Mouse (Mus musculus): ENCODE data around the gene Rnf6. TPM values are rescaled to one million over a fixed set of nuclear protein-coding genes. Genes with fewer than 3 reads are reported as not detected.
A peak's percentile ranks its signal among the peaks of the same experiment; 100 is the strongest.

Rnf6 gene
- 26.3 and 27.6 TPM in 2 replicates for polyA plus RNA-seq (2012; rRNA removed)

DNA sequence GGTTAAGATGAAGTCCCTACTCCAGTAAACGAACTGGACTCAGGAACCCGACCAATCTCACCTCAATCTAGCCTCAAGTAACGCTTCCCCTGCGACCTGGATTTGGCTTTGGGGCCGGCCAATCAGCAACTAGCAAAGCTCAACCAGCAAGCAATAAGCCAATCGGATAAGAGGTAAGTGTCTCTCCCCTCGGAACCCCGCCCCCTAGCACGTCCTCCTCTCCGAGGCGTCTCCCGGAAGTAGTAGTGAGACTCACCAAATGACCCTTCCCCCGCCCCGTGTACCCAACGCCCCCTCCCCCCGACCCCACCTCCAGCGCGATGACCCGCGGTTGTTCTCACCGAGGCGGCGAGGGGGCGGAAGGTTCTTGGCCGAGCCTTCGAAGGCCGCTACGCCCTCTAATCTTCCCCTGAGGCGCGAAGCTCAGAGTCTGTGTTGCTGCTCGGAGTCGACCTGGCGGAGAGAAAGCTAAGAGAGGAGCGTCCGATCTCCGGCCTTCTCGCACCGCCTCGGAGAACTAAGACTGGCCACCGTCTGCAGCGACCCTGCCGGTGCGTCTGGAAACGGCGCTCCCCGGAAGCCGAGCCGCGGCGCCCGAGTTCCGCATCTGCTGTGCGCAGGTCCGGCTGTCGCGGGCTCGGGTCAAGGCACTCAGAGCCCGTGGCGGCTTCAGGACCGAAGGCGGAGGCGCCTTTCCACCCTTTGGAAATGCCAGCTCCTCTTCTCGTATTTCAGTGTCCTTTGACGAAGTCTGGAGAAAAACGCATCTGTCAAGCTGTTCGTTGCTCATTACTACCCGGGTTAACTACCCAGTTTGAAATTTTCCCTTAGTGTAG is at the start of gene Rnf6:
Gene Rnf6 (minus strand): TSS at position 677 of the 836 bp plus-strand sequence.
- TF ChIP-seq POLR2A (IDR thresholded peaks at IDR 0.05; ENCODE audit: control insufficient read depth, low read depth, low read length): peak; percentile 88
- TF ChIP-seq CTCF (IDR thresholded peaks at IDR 0.05; ENCODE audit: control insufficient read depth, insufficient read depth, insufficient replicate concordance, low read depth, low read length): no peak
- Histone ChIP-seq H3K4me1 (ENCODE audit: control insufficient read depth, insufficient read depth, low read length) (no peaks in the 10 kb centered on the region), H3K36me3 (ENCODE audit: control insufficient read depth, insufficient read depth, low read length) (no peaks in the 10 kb centered on the region), H3K4me3 (ENCODE audit: control insufficient read depth, low read depth, low read length) (peak within 1 kb of the TSS; percentile 94), H3K27me3 (ENCODE audit: control insufficient read depth, insufficient read depth, low read length) (no peaks in the 10 kb centered on the region), H3K27ac (ENCODE audit: control insufficient read depth, insufficient read depth, low read depth, low read length) (peak within 1 kb of the TSS; percentile 96)

DNA sequence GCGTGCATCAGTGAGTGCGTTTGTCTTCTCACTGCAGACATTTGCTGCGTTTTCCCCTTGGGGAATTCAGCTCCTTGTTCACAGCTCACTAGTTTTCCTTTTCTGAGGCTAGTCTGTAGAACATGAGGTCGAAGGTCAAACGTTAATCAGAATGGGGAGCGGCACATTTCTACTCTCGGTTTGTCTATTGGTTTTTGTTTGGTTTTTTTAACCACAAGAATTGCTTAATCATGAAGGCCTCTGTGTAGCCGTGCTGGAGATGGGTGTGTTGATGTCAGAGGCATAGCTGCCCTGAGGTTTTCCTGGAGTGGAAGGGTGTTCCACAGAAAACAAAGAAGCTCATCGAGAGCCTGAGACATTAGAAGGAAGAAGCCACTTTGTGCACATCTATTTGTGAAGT is 49.2 kb upstream of the Rnf6 start:
- Histone ChIP-seq H3K4me3 (ENCODE audit: control insufficient read depth, low read depth, low read length) (no peak overlapping the region), H3K4me1 (ENCODE audit: control insufficient read depth, insufficient read depth, low read length) (no peaks in the 10 kb centered on the region), H3K27me3 (ENCODE audit: control insufficient read depth, insufficient read depth, low read length) (no peaks in the 10 kb centered on the region), H3K36me3 (ENCODE audit: control insufficient read depth, insufficient read depth, low read length) (no peaks in the 10 kb centered on the region), H3K27ac (ENCODE audit: control insufficient read depth, insufficient read depth, low read depth, low read length) (no peak overlapping the region)
- TF ChIP-seq CTCF (IDR thresholded peaks at IDR 0.05; ENCODE audit: control insufficient read depth, insufficient read depth, insufficient replicate concordance, low read depth, low read length) (no peak), POLR2A (IDR thresholded peaks at IDR 0.05; ENCODE audit: control insufficient read depth, low read depth, low read length) (no peak)

DNA sequence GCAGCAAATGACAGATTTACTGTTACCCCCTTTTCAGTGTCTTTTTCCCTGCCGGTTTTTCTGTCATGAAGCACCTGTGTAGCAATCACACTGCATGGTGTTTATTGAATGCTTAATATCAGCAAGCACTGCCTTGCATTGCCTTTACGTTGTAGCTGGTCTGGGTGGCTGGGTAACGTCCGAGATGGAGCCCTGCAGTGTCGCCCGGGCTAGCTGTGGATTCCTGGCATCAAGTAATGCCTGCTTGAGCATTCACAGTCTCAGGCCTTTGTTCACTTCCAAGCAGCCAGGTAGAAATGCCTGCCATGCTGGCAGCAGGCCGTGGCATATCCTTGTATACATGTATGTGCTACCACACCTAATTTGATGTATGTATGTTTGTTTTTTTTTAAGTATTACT is 46.4 kb upstream of the Rnf6 start:
- no peak overlapping the region for H3K4me3 ChIP-seq (ENCODE audit: control insufficient read depth, low read depth, low read length)
- TF ChIP-seq CTCF (IDR thresholded peaks at IDR 0.05; ENCODE audit: control insufficient read depth, insufficient read depth, insufficient replicate concordance, low read depth, low read length) (no peak), POLR2A (IDR thresholded peaks at IDR 0.05; ENCODE audit: control insufficient read depth, low read depth, low read length) (no peak)
- no peak overlapping the region for H3K27ac ChIP-seq (ENCODE audit: control insufficient read depth, insufficient read depth, low read depth, low read length)
- no peaks in the 10 kb centered on the region for H3K36me3 ChIP-seq (ENCODE audit: control insufficient read depth, insufficient read depth, low read length)
- no peaks in the 10 kb centered on the region for H3K27me3 ChIP-seq (ENCODE audit: control insufficient read depth, insufficient read depth, low read length)
- H3K4me1 ChIP-seq (ENCODE audit: control insufficient read depth, insufficient read depth, low read length): no peaks in the 10 kb centered on the region

DNA sequence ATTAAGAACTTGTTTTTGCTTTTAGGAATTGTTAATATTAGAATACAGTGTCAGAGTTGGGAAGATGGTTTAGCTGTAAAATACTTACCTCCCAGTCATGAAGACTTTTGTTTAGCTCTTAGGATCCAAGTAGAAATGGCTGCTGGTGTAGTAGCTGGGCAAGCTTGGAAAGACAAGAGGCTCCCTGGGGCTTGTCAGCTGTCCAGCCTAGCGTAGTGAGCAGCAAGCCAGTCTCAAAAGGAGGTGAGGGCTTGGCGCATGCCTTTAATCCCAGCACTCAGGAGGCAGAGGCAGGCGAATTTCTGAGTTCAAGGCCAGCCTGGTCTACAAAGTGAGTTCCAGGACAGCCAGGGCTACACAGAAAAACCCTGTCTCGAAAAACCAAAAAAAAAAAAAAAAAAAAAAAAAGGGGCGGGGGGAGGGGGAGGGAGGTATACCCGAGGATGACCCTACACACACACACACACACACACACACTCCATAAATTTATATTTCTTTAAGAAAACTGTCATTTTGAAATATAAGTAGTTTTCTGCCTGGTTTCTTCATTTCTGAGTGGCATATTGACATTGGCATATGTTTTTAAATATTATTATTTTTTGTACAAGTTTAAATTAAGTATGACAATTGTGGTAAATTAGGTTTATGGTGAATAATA is 44.7 kb upstream of the Rnf6 start:
- TF ChIP-seq POLR2A (IDR thresholded peaks at IDR 0.05; ENCODE audit: control insufficient read depth, low read depth, low read length): no peak
- no peak for TF ChIP-seq CTCF (IDR thresholded peaks at IDR 0.05; ENCODE audit: control insufficient read depth, insufficient read depth, insufficient replicate concordance, low read depth, low read length)
- Histone ChIP-seq H3K36me3 (ENCODE audit: control insufficient read depth, insufficient read depth, low read length) (no peaks in the 10 kb centered on the region), H3K4me3 (ENCODE audit: control insufficient read depth, low read depth, low read length) (no peak overlapping the region), H3K4me1 (ENCODE audit: control insufficient read depth, insufficient read depth, low read length) (no peaks in the 10 kb centered on the region), H3K27me3 (ENCODE audit: control insufficient read depth, insufficient read depth, low read length) (no peaks in the 10 kb centered on the region), H3K27ac (ENCODE audit: control insufficient read depth, insufficient read depth, low read depth, low read length) (no peak overlapping the region)

DNA sequence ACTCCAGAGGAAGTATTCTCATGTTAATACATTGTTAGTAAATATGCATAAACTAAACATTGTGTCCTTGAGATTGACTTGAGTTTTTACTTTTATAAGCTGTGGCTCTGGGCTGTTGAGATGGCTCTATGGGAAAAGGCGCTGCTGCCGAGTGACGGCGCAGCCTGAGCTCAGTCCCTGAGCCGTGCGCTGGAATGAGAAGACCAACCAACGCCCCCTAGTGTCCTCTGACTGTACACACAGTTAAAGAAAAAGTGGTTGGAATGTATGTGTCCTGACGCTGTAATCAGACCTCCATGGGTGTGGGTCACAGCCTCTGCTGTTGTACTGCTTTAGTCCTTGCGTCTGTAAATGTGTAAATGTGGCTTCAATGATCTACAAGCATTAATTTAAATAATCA is 38.6 kb upstream of the Rnf6 start:
- Histone ChIP-seq H3K36me3 (ENCODE audit: control insufficient read depth, insufficient read depth, low read length) (no peaks in the 10 kb centered on the region), H3K27me3 (ENCODE audit: control insufficient read depth, insufficient read depth, low read length) (no peaks in the 10 kb centered on the region), H3K4me1 (ENCODE audit: control insufficient read depth, insufficient read depth, low read length) (no peaks in the 10 kb centered on the region), H3K4me3 (ENCODE audit: control insufficient read depth, low read depth, low read length) (no peak overlapping the region), H3K27ac (ENCODE audit: control insufficient read depth, insufficient read depth, low read depth, low read length) (no peak overlapping the region)
- no peak for TF ChIP-seq POLR2A (IDR thresholded peaks at IDR 0.05; ENCODE audit: control insufficient read depth, low read depth, low read length)
- peak; percentile 66; the same call in 1 of the 2 replicates for TF ChIP-seq CTCF (IDR thresholded peaks at IDR 0.05; ENCODE audit: control insufficient read depth, insufficient read depth, insufficient replicate concordance, low read depth, low read length)

DNA sequence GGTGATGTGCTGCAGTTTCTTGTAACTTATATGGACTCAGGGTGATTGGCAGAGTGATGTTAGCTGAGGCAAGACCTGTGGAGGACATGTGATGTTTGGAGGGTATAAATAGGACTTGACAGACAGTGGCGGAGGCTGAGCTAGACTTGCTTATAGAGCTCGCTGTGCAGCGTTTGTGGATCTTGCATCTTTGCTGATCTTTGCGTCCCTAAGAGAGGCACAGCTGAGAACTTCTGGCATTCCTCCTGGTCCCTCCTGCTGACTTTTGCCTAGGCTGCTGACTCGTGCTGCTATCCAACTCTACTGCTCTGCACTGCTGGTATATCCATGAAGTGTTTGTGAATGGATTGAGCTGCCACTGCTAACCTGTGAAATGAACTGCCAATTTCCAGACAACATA is 32.3 kb upstream of the Rnf6 start:
- Histone ChIP-seq H3K36me3 (ENCODE audit: control insufficient read depth, insufficient read depth, low read length) (no peaks in the 10 kb centered on the region), H3K4me1 (ENCODE audit: control insufficient read depth, insufficient read depth, low read length) (no peaks in the 10 kb centered on the region), H3K27me3 (ENCODE audit: control insufficient read depth, insufficient read depth, low read length) (no peaks in the 10 kb centered on the region), H3K4me3 (ENCODE audit: control insufficient read depth, low read depth, low read length) (no peak overlapping the region), H3K27ac (ENCODE audit: control insufficient read depth, insufficient read depth, low read depth, low read length) (no peak overlapping the region)
- TF ChIP-seq POLR2A (IDR thresholded peaks at IDR 0.05; ENCODE audit: control insufficient read depth, low read depth, low read length) (no peak), CTCF (IDR thresholded peaks at IDR 0.05; ENCODE audit: control insufficient read depth, insufficient read depth, insufficient replicate concordance, low read depth, low read length) (no peak)

DNA sequence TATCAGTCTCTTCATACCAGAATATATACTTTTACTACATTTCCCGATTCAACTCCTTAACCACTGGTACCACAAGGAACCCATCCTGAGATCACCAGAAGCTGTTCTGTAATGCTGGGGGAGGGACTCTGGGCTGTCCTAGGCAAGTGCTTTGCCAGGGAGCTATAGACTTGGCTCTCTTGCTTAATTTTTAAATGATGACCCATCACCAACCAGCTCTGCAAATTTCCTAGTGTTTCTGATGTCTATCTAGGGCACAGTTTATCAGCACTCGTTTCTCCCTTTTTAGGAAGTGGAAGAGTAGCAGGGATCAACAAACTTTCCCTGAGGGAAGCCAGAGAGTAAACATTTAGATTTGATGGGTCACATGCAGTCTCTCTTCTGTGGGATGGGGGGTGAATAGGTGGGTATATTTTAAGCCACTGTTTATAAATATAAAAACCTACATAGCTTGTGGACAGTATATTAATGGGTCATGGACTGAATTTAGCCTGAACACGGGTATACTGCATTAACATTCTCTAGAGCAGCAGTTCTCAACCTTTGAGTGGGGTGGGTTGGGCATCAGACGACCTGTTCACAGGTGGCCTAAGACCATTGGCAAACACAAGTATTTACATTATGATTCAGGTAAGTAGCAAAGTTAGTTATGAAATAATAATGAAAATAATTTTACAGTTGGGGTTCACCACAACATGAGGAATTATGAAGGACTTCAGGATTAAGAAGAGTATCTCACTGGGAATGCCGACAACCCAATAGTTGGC is 30.5 kb upstream of the Rnf6 start:
- TF ChIP-seq CTCF (IDR thresholded peaks at IDR 0.05; ENCODE audit: control insufficient read depth, insufficient read depth, insufficient replicate concordance, low read depth, low read length): no peak
- TF ChIP-seq POLR2A (IDR thresholded peaks at IDR 0.05; ENCODE audit: control insufficient read depth, low read depth, low read length): no peak
- Histone ChIP-seq H3K27ac (ENCODE audit: control insufficient read depth, insufficient read depth, low read depth, low read length) (no peak overlapping the region), H3K27me3 (ENCODE audit: control insufficient read depth, insufficient read depth, low read length) (no peaks in the 10 kb centered on the region), H3K36me3 (ENCODE audit: control insufficient read depth, insufficient read depth, low read length) (no peaks in the 10 kb centered on the region), H3K4me3 (ENCODE audit: control insufficient read depth, low read depth, low read length) (peak overlapping the region; percentile 49), H3K4me1 (ENCODE audit: control insufficient read depth, insufficient read depth, low read length) (no peaks in the 10 kb centered on the region)
